Comparison of ENCODE assay signal across 9 mouse cellular contexts in genomic region chrX:98701635-98702034, GRCm38 (mm10).
DNase-seq lines count a peak whose midpoint lies in the region; ATAC-seq and TF ChIP-seq lines count a peak whose summit lies in the region.
"Had no signal": no experiment of that assay in that cellular context is flagged by ENCODE, and none has a peak within 500 bp of the region (broad histone marks: within the 10 kb centered on the region; RNA-seq: fewer than 3 reads in every experiment).

No protein-coding gene starts in this region.

- TF ChIP-seq CTCF in layer of hippocampus, adult 2 months (conservative IDR thresholded peaks at IDR 0.05), result peak; percentile 86

- no peak overlapping the region for H3K4me3 ChIP-seq in ES-E14 (ENCODE audit: insufficient read depth in 1 of 2, low read depth in 1 of 2, low read length in 2 of 2, poor library complexity in 1 of 2, severe bottlenecking in 1 of 2)
- H3K4me3 ChIP-seq in layer of hippocampus, adult 2 months, result no peak overlapping the region
- H3K4me3 ChIP-seq: limb, embryonic 12.5 days had no signal

- no peak overlapping the region for H3K9ac ChIP-seq in ES-E14 (ENCODE audit: insufficient read depth, low read depth, low read length, poor library complexity, severe bottlenecking)
- H3K9ac ChIP-seq: limb, embryonic 12.5 days had no signal

- H3K36me3 ChIP-seq in ES-E14 (ENCODE audit: control insufficient read depth, insufficient read depth, low read length, poor library complexity, severe bottlenecking), result no peaks in the 10 kb centered on the region
- H3K36me3 ChIP-seq: limb, embryonic 12.5 days had no signal

- no peak for ATAC-seq in erythroblast, adult 5-6 weeks (replicated peaks; ENCODE audit: low FRiP score, poor library complexity, severe bottlenecking)

- no peaks in the 10 kb centered on the region for H3K4me1 ChIP-seq in ES-E14 (ENCODE audit: control insufficient read depth in 2 of 2, insufficient read depth in 2 of 2, low read length in 2 of 2, poor library complexity in 1 of 2)
- H3K4me1 ChIP-seq: limb, embryonic 12.5 days had no signal

- no peaks in the 10 kb centered on the region for H3K9me3 ChIP-seq in ES-E14 (ENCODE audit: control insufficient read depth, insufficient read depth, low read depth, low read length)
- H3K9me3 ChIP-seq: limb, embryonic 12.5 days had no signal

- no peak overlapping the region for H3K27ac ChIP-seq in ES-E14 (ENCODE audit: insufficient read depth, low read depth, low read length, poor library complexity, severe bottlenecking)
- no peak overlapping the region for H3K27ac ChIP-seq in layer of hippocampus, adult 2 months
- H3K27ac ChIP-seq: limb, embryonic 12.5 days had no signal

- peak; percentile 33 for DNase-seq in ES-E14 (ENCODE audit: low read depth, low spot score)
- peak; percentile 34 to 77 for DNase-seq in adrenal gland, adult (ENCODE audit: inconsistent age in 2 of 2, low spot score in 1 of 2)
- DNase-seq in cerebellum, postnatal 4 days (ENCODE audit: low spot score in 2 of 2), result peak; percentile 22 to 47
- DNase-seq in gastrocnemius, postnatal 10 days, result peak; percentile 24
- DNase-seq in layer of hippocampus, adult 2 months (ENCODE audit: low spot score in 2 of 2), result peak; percentile 31 to 36
- DNase-seq in lung, postnatal 10 days, result peak; percentile 56
- peak; percentile 57 for DNase-seq in right cerebral cortex, adult 18-20 months

- in situ Hi-C loops in ES-E14 (cut with MboI; ENCODE audit: low sequenced_read_pairs in 2 of 2, unreplicated experiment in 2 of 2), result loop anchor here in 1 of 2 experiments (25.0 kb wide), 2 partner anchors 236 to 411 kb away; partner anchors contain the start of gene Yipf6

TF ChIP-seq in ES-E14, 5 proteins besides CTCF, POLR2A, EP300 and RAD21:
- no peak for TF ChIP-seq MAFK (IDR thresholded peaks at IDR 0.05; ENCODE audit: insufficient read depth, low read depth, low read length)
- no peak for TF ChIP-seq ZNF384 (IDR thresholded peaks at IDR 0.05; ENCODE audit: low read depth, low read length)
- peak; percentile 74; the same call in 1 of the 2 replicates for TF ChIP-seq ZC3H11A (IDR thresholded peaks at IDR 0.05; ENCODE audit: borderline replicate concordance, low read depth, low read length)
